ENCODE assay signal across 10 mouse cellular contexts in genomic region chr2:76129058-76129437, GRCm38 (mm10).
DNase-seq lines count a peak whose midpoint lies in the region; ATAC-seq and TF ChIP-seq lines count a peak whose summit lies in the region.
"Had no signal": no experiment of that assay in that cellular context is flagged by ENCODE, and none has a peak within 500 bp of the region (broad histone marks: within the 10 kb centered on the region; RNA-seq: fewer than 3 reads in every experiment).

No protein-coding gene starts in this region.

- WGBS in heart, embryonic 11.5 days (ENCODE audit: insufficient replicate concordance), result 47% methylated on average over 8 of the region's 8 CpGs
- WGBS in lung, embryonic 16.5 days, result 13% methylated on average over 8 of the region's 8 CpGs
- 15% methylated on average over 8 of the region's 8 CpGs for WGBS in intestine, postnatal 0 days
- WGBS in hindbrain, embryonic 14.5 days, result 63% methylated on average over 8 of the region's 8 CpGs

- no peaks in the 10 kb centered on the region for H3K4me1 ChIP-seq in heart, embryonic 11.5 days (ENCODE audit: control insufficient read depth, insufficient read depth, low read length)
- H3K4me1 ChIP-seq in lung, embryonic 16.5 days (replicated peaks; ENCODE audit: control insufficient read depth, insufficient read depth, low read length), result peaks cover 13% of the 10 kb centered on the region; the same call in 1 of the 2 replicates
- H3K4me1 ChIP-seq in intestine, postnatal 0 days (replicated peaks; ENCODE audit: control insufficient read depth, insufficient read depth, low read length), result 0 out of 2 replicates have a peak, but pooled peaks cover 6% of the 10 kb centered on the region
- H3K4me1 ChIP-seq in hindbrain, embryonic 14.5 days (replicated peaks; ENCODE audit: control insufficient read depth, insufficient read depth, low read length), result no peaks in the 10 kb centered on the region

- peak overlapping the region; percentile 16; the same call in 1 of the 2 replicates for H3K4me2 ChIP-seq in heart, embryonic 11.5 days
- H3K4me2 ChIP-seq in lung, embryonic 16.5 days (ENCODE audit: low read depth, low read length), result peak overlapping the region; percentile 51
- H3K4me2 ChIP-seq in intestine, postnatal 0 days (replicated peaks; ENCODE audit: low read depth), result peak overlapping the region; percentile 49
- no peak overlapping the region; the same call in 1 of the 2 replicates for H3K4me2 ChIP-seq in hindbrain, embryonic 14.5 days (replicated peaks)
- H3K4me2 ChIP-seq: forebrain, embryonic 12.5 days had no signal

- no peak overlapping the region for H3K4me3 ChIP-seq in heart, embryonic 11.5 days (ENCODE audit: low read depth, low read length)
- H3K4me3 ChIP-seq in lung, embryonic 16.5 days (ENCODE audit: low read length), result peak overlapping the region; percentile 30
- 0 out of 2 replicates have a peak overlapping the region, but pooled peaks have one; percentile 2 for H3K4me3 ChIP-seq in intestine, postnatal 0 days (ENCODE audit: low read depth, low read length)
- H3K4me3 ChIP-seq in hindbrain, embryonic 14.5 days (replicated peaks; ENCODE audit: low read length), result no peak overlapping the region
- H3K4me3 ChIP-seq: forebrain, embryonic 12.5 days had no signal

- H3K9me3 ChIP-seq in heart, embryonic 11.5 days (replicated peaks; ENCODE audit: control insufficient read depth, low read length), result no peaks in the 10 kb centered on the region
- H3K9me3 ChIP-seq in lung, embryonic 16.5 days (ENCODE audit: control insufficient read depth, low read length), result no peaks in the 10 kb centered on the region
- no peaks in the 10 kb centered on the region for H3K9me3 ChIP-seq in intestine, postnatal 0 days (ENCODE audit: control insufficient read depth)
- no peaks in the 10 kb centered on the region for H3K9me3 ChIP-seq in hindbrain, embryonic 14.5 days (ENCODE audit: control insufficient read depth, low read length)
- H3K9me3 ChIP-seq: forebrain, embryonic 12.5 days had no signal

- DNase-seq in heart, postnatal 10 days, result no peak
- DNase-seq in lung, postnatal 14 days, result no peak
- peak; percentile 19 for DNase-seq in thymus, postnatal 0 days (ENCODE audit: low spot score)
- DNase-seq in hindbrain, embryonic 14.5 days (ENCODE audit: low spot score), result no peak
- DNase-seq: left cerebral cortex, postnatal 4 days had no signal

- no peaks in the 10 kb centered on the region for H3K27me3 ChIP-seq in heart, embryonic 11.5 days (ENCODE audit: control insufficient read depth, insufficient read depth, low read length)
- H3K27me3 ChIP-seq in lung, embryonic 16.5 days (ENCODE audit: control insufficient read depth, insufficient read depth, low read depth, low read length), result no peaks in the 10 kb centered on the region
- no peaks in the 10 kb centered on the region for H3K27me3 ChIP-seq in intestine, postnatal 0 days (replicated peaks; ENCODE audit: control insufficient read depth, insufficient read depth, low read length)
- no peaks in the 10 kb centered on the region for H3K27me3 ChIP-seq in hindbrain, embryonic 14.5 days (ENCODE audit: control insufficient read depth, insufficient read depth, low read length)
- H3K27me3 ChIP-seq: forebrain, embryonic 12.5 days had no signal

- intact Hi-C loops in heart, postnatal 10 days (cut with DNase I), result loop anchor here (10.0 kb wide), 2 partner anchors 126 to 236 kb away; partner anchors contain the start of genes Cyct and Rbm45

- no peak for ATAC-seq in heart, embryonic 11.5 days (replicated peaks; ENCODE audit: insufficient number of reproducible peaks, low FRiP score, low TSS enrichment)
- ATAC-seq in lung, embryonic 16.5 days (ENCODE audit: low read depth), result peak; percentile 64; the same call in 1 of the 2 replicates
- ATAC-seq in intestine, postnatal 0 days, result peak; percentile 62
- ATAC-seq in erythroblast, adult 5-6 weeks (replicated peaks; ENCODE audit: low FRiP score, poor library complexity, severe bottlenecking), result no peak
- no peak for ATAC-seq in hindbrain, embryonic 14.5 days (ENCODE audit: low FRiP score)

- H3K27ac ChIP-seq in heart, embryonic 11.5 days (ENCODE audit: low read depth, low read length), result no peak overlapping the region
- no peak overlapping the region for H3K27ac ChIP-seq in lung, embryonic 16.5 days (ENCODE audit: low read length)
- no peak overlapping the region for H3K27ac ChIP-seq in intestine, postnatal 0 days (ENCODE audit: low read depth, low read length)
- no peak overlapping the region for H3K27ac ChIP-seq in hindbrain, embryonic 14.5 days
- H3K27ac ChIP-seq: forebrain, embryonic 12.5 days had no signal

- no peak for TF ChIP-seq CTCF in intestine, postnatal 0 days (IDR thresholded peaks at IDR 0.05; ENCODE audit: low read depth)

- H3K9ac ChIP-seq in heart, embryonic 11.5 days (ENCODE audit: low read depth, low read length), result no peak overlapping the region
- H3K9ac ChIP-seq in lung, embryonic 16.5 days (ENCODE audit: low read length), result no peak overlapping the region
- H3K9ac ChIP-seq in intestine, postnatal 0 days (ENCODE audit: low read depth, low read length), result no peak overlapping the region
- no peak overlapping the region for H3K9ac ChIP-seq in hindbrain, embryonic 14.5 days
- H3K9ac ChIP-seq: forebrain, embryonic 12.5 days had no signal

- no peaks in the 10 kb centered on the region for H3K36me3 ChIP-seq in heart, embryonic 11.5 days (ENCODE audit: control insufficient read depth, insufficient read depth, low read length)
- no peaks in the 10 kb centered on the region for H3K36me3 ChIP-seq in lung, embryonic 16.5 days (ENCODE audit: control insufficient read depth, insufficient read depth, low read length)
- no peaks in the 10 kb centered on the region for H3K36me3 ChIP-seq in intestine, postnatal 0 days (ENCODE audit: control insufficient read depth, insufficient read depth)
- no peaks in the 10 kb centered on the region for H3K36me3 ChIP-seq in hindbrain, embryonic 14.5 days (replicated peaks; ENCODE audit: control insufficient read depth, insufficient read depth)
- H3K36me3 ChIP-seq: forebrain, embryonic 12.5 days had no signal

Comparison
In these comparisons a context has a peak if more than half of its experiments do, and no peak if none do; other contexts are left out.
1. ATAC-seq: peak in lung, embryonic 16.5 days (single experiment) and intestine, postnatal 0 days (single experiment); none in heart, embryonic 11.5 days (single experiment), erythroblast, adult 5-6 weeks (single experiment) and hindbrain, embryonic 14.5 days (single experiment).
2. H3K4me3 ChIP-seq: peak in lung, embryonic 16.5 days (single experiment) and intestine, postnatal 0 days (single experiment); none in heart, embryonic 11.5 days (single experiment) and hindbrain, embryonic 14.5 days (single experiment).